Mouse (Mus musculus) 3134 (cell line): Measurements from ENCODE around the gene Mau2.
A peak's percentile ranks its signal among the peaks of the same experiment; 100 is the strongest.
"Not testable (repeated sequence)": the region's sequence is repeated elsewhere in the genome, so short reads cannot be mapped to it uniquely, and the experiment has no call there.

ENCODE experiments used
- DNase-seq: peaks from one replicate; pipeline ENCODE4 v3.0.0-alpha.2; 2011; ENCODE audit warnings: low spot score; ENCODE audit not compliant: insufficient read length; ENCODE audit errors: extremely low read depth

Mau2 gene

GRCm38 (mm10) chr8:70042583-70043455 is at the start of gene Mau2, which contains the start of gene Sugp1:
Mau2 (minus strand) TSS chr8:70042734.
Sugp1 (plus strand) TSS chr8:70042813.
- DNase-seq: peak; percentile 93

DNA sequence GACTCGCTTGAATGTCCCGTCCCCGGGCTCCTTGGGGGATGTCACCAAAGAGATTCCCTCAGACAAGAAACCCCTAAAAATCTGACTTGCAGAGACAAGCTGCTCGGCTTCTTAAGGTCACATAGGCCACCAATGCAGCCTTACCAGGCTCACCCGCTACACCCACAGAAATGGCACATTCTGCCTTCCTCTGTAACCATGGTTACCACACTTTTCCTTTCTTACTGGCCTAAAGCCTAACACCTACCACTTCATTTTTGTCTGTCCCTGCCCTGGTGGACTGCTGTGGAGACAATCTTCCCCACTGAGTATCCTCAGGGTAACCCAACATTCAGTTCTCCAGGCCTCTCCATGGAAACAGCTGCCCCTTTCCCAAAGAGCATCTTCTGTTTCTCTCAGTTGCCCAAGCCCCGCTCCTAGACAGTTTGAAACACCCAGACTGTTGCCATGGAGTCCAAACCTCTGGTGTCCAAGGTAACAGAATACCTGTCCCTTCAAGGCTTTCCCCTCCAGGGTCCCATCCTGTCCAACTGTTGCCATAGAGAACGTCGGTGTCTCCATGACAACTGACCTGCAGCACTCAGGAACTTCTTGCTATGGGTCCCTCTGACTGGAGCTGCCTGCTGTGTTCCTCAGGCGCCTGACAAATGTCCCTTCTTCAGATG is 46.9 kb upstream of the Mau2 start:
- DNase-seq: no peak

GRCm38 (mm10) chr8:70087836-70088650 is 45.5 kb upstream of the Mau2 start:
- DNase-seq: no peak

DNA sequence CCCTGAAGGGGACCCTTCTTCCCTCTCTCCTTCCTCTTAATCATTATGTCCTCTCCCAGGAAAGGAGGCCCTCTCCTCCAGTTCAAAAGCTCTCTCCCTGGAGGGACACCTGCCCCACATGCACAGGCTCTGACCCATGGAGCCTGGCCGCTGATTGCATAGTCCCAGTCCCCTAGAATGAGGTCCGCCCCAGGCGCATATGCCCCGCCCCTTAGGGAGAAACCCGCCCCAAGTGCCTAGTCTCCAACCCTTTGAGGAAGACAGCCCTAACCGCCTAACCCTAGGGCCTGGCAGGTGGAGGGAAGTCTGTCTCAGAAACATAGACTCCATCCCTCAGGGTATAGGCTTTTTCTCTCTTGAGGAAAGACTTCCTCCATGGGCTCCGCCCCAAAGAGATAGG is 44.7 kb upstream of the Mau2 start:
- no peak for DNase-seq

GRCm38 (mm10) chr8:70086151-70086550 is 43.6 kb upstream of the Mau2 start:
- DNase-seq: no peak

DNA sequence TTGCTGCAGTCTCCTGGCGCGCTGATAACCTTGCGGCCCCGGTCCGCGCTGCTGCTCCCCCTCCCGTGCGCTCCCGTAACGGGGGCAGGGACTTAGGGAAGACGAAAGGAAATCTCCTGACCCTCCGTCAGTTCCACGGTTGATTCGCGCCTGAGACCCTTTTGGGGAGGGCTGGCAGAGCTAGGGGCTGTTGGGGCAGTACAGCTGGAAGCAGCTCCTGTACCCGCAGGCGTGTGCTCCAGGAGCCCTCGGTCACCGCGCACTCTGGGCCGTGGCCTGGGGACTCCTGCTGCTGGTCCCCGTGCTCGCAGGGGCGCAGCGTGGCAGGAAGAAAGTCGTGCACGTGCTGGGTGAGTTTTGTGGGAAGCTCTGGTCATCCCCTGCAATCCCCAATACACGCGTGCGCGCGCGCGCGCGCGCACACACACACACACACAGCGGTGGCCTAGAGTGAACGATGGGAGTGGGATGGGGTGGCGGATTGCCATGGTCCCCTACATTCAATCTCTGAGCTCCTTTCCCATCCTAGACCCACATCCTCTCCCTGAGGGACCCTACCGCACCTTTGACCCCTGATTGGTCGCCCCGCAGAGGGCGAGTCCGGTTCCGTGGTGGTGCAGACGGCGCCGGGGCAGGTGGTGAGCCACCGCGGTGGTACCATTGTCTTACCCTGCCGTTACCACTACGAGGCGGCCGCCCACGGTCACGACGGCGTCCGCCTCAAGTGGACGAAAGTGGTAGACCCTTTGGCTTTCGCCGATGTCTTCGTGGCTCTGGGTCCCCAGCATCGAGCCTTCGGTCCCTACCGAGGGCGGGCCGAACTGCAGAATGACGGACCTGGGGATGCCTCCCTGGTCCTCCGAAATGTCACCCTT is 41.9 kb upstream of the Mau2 start:
- no peak for DNase-seq

GRCm38 (mm10) chr8:70083285-70083684 is 40.8 kb upstream of the Mau2 start, which contains the start of gene Hapln4:
Hapln4 (plus strand) TSS chr8:70083457.
- DNase-seq: no peak

DNA sequence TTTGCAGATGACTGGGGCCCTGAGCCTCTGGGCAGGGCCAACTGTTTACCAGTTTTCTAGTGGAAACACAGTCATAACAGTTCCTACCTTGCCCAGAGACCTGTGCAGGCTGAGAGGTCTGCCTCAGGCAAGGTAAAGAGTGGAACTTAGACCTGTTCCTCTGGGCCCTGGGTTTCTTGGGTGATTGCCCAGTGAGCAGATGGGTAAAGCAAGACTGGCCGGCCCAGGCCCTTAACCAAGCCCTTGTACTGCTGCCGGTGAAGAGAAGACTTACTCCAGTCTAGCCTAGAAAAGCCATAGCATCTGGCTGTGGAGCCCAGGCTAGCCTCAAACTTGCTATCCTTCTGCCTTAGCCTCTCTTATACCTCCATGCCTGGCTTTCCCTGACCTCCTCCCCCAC is 39.4 kb upstream of the Mau2 start:
- DNase-seq: no peak

- no peak for DNase-seq
Observed at GRCm38 (mm10) chr8:70073682-70074081, 31.1 kb upstream of the Mau2 start.

DNA sequence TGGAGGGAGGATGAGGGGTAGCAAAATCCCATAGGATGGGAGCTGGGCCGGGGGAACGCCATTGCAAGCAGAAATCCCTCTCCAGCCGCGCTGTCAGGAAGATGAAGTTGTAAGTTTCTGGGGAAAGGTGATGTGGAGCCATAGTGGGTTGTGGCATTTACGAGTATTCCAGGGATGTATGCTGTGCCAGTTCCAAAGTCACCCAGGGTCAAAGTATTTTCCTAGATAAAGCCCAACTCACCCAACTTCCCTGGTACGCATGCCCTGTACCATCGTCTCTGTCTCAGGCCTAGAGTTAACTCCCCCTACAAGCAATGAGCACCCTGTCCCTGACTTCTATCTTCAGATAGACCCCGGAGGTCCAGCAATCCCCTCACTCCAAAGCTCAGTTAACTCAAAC is 30.6 kb upstream of the Mau2 start:
- DNase-seq: no peak

- DNase-seq: no peak
Observed at GRCm38 (mm10) chr8:70072441-70073069, 30.0 kb upstream of the Mau2 start, which contains the start of gene Tm6sf2. Tm6sf2 (plus strand) TSS chr8:70072924.

- no peak for DNase-seq
Observed at GRCm38 (mm10) chr8:70071836-70072440, 29.4 kb upstream of the Mau2 start.

- DNase-seq: no peak
Observed at GRCm38 (mm10) chr8:70057721-70058120, 15.2 kb upstream of the Mau2 start.

GRCm38 (mm10) chr8:70050434-70050833 is 7.9 kb upstream of the Mau2 start:
- DNase-seq: not testable (repeated sequence)

- no peak for DNase-seq
Observed at GRCm38 (mm10) chr8:70049662-70050061, 7.1 kb upstream of the Mau2 start.

DNA sequence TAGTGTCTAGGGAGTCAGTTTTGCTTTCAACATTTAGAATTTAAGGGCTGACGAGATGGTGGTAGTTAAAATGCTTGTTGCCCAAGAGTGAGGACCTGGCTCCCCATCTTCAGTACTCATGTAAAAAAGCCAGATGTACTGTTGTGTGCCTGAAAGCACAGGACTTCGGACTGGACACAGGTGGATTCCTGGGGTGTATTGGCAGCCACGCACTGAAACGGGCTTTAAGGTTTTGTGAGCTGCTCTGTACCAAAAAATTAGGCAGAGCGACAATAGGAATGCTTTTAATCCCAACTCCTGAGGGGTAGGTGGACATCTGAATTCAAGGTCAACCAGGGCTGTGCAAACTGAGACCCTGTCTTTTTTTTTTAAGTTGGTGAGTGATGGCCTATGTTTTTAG is 1.5 kb upstream of the Mau2 start:
- DNase-seq: no peak

DNA sequence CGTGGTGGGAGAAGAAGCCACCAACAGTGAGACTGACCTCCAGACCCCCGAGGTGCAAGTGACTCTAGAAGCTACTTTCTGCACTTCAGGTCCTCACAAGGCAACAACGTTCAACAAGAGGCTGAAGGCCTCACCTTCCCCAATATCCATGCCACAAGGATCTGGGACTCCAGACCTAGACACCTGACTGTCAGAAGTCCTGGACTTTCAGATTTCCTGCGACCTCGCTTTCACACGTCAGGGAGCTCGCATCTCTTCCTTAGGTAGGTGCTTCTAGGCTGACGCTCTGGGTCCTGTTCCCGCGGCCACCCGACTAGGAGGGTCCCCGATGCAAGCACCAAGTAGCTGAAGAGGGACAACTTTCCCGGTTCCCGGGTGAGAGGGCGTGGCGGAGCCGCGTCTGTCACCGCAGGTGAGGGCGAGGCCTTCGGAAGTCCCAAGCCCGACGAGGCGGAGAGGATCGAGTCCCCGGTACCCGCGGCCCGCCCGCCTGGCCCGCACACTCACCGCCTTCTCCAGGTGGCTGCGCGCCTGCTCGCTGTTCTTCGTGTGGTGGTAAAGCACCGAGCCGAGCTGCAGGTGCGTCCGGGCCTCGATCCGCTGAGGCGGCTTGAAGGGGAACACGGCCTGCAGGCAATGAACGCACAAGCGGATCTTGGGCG is 518 bp downstream of the Mau2 start:
- no peak for DNase-seq

- no peak for DNase-seq
Observed at GRCm38 (mm10) chr8:70037994-70038393, 4.5 kb downstream of the Mau2 start.

DNA sequence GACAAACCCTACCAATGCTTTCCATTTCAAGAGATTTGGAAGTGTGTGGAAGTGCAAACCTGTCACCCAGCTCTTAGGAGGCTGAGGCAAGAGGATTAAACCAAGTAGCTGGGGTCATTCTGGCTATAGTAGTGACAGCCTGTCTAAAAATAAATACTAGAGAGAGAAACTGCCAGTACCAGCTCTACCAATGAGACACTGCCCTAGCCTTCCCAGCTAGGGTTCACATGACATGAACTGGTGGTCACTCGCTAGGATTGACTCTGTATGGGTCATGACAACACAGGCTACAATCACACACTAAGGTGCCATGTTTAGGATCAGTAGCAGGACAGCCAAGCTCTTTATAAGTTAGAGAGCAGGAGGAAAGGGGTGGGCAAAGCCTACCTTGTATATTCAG is 12.3 kb downstream of the Mau2 start:
- no peak for DNase-seq
